Mouse (Mus musculus) heart, postnatal 0 days (tissue): ENCODE results near the gene Ern1. TPM values are rescaled to one million over a fixed set of nuclear protein-coding genes. Genes with fewer than 3 reads are reported as not detected.

Experiments used
- ATAC-seq: fragments of 200-750 bp; cut with Nextera tagmentation; 2 replicates; pipeline ENCODE4 v1.8.0; 2017; ENCODE audit warnings: low read depth, moderate number of reproducible peaks, moderate library complexity; ENCODE audit not compliant: insufficient read depth
- DNase-seq: peaks from one replicate; pipeline ENCODE4 v3.0.0-alpha.2; 2016; ENCODE audit warnings: low spot score
- H3K27ac ChIP-seq: fragments of 300-500 bp; sonication (generic); 2 replicates; pipeline ENCODE4 v1.5.1; 2014; ENCODE audit warnings: low read depth, mild to moderate bottlenecking
- H3K27me3 ChIP-seq: fragments of 300-500 bp; sonication (generic); 2 replicates; pipeline ENCODE4 v1.6.1; 2014; ENCODE audit warnings: low read length, mixed read lengths; ENCODE audit not compliant: control insufficient read depth, insufficient read depth
- H3K36me3 ChIP-seq: fragments of 300-500 bp; sonication (generic); replicated peaks from 2 replicates; pipeline ENCODE4 v1.6.1; 2014; ENCODE audit warnings: low read length, mixed read lengths; ENCODE audit not compliant: control insufficient read depth, insufficient read depth
- H3K4me1 ChIP-seq: fragments of 300-500 bp; sonication (generic); 2 replicates; pipeline ENCODE4 v1.6.1; 2014; ENCODE audit warnings: antibody characterized with exemption; ENCODE audit not compliant: control insufficient read depth, insufficient read depth
- H3K4me2 ChIP-seq: fragments of 300-500 bp; sonication (generic); 2 replicates; pipeline ENCODE4 v1.6.1; 2014; ENCODE audit warnings: low read depth, mild to moderate bottlenecking, low read length, moderate library complexity
- H3K4me3 ChIP-seq: fragments of 300-500 bp; sonication (generic); 2 replicates; pipeline ENCODE4 v1.5.1; 2014; ENCODE audit warnings: low read depth, low read length
- H3K9ac ChIP-seq: fragments of 300-500 bp; sonication (generic); replicated peaks from 2 replicates; pipeline ENCODE4 v1.6.1; 2014; ENCODE audit warnings: low read depth, low read length, mixed read lengths
- H3K9me3 ChIP-seq: fragments of 300-500 bp; sonication (generic); replicated peaks from 2 replicates; pipeline ENCODE4 v1.6.1; 2016; ENCODE audit warnings: low read length; ENCODE audit not compliant: control insufficient read depth
- CTCF ChIP-seq: IDR thresholded peaks from 2 replicates; pipeline ENCODE4 v1.5.1; 2016; ENCODE audit warnings: antibody characterized with exemption, control low read depth, low read depth
- EP300 ChIP-seq: IDR thresholded peaks from 2 replicates; pipeline ENCODE4 v1.6.1; 2016; ENCODE audit warnings: antibody characterized with exemption, low read depth
- WGBS: fragments of 180-500 bp; shearing (Covaris S2); extraction: QIAGEN DNeasy Blood & Tissue Kit; methylation state at CpG from one replicate; pipeline ENCODE4 v1.1.7; 2014; 5-methylcytosine and 5-hydroxymethylcytosine counted together
- polyA plus RNA-seq: library from polyadenylated mRNA; unstranded; fragments of >200 nt; fragmentation: Nextera tagmentation; extraction: Ambion mirVana; gene quantifications from 2 replicates; pipeline ENCODE4 v1.2.1, GENCODE M21; 2015
- total RNA-seq: library from RNA; depleted of rRNA; stranded (reverse); fragments of >200 nt; gene quantifications from 2 replicates; pipeline ENCODE4 v1.2.3, GENCODE M21; 2014; ENCODE audit warnings: low replicate concordance

Ern1 gene
- total and polyA plus RNA-seq, 2 experiments from 2014 or later = 2.6 to 5.0 TPM

- H3K4me2 ChIP-seq = peak within 1 kb of the TSS; percentile 48
- H3K36me3 ChIP-seq = no peaks in the 10 kb centered on the region
- DNase-seq (no peak), ATAC-seq (0 out of 2 replicates have a peak, but pooled peaks have one; percentile 18)
- H3K9me3 ChIP-seq = no peaks in the 10 kb centered on the region
- TF ChIP-seq CTCF (no peak), EP300 (no peak)
- H3K4me3 ChIP-seq = no peak within 1 kb of the TSS
- peak within 1 kb of the TSS; percentile 41; the same call in 1 of the 2 replicates for H3K9ac ChIP-seq
- WGBS = 45% methylated on average over 10 of the region's 10 CpGs
- H3K27ac ChIP-seq = peak within 1 kb of the TSS; percentile 49; the same call in 1 of the 2 replicates
- H3K27me3 ChIP-seq = no peaks in the 10 kb centered on the region
- H3K4me1 ChIP-seq = peaks cover 17% of the 10 kb centered on the region; the same call in 1 of the 2 replicates
These were observed 122.3 kb downstream of the Ern1 start, which contains the start of gene Prr29 for GRCm38 (mm10) chr11:106365366-106365765. Prr29 (plus strand) TSS chr11:106365472.

- no peaks in the 10 kb centered on the region for H3K9me3 ChIP-seq
- DNase-seq (no peak), ATAC-seq (peak; percentile 76)
- no peaks in the 10 kb centered on the region for H3K36me3 ChIP-seq
- peak overlapping the region; percentile 49; the same call in 1 of the 2 replicates for H3K27ac ChIP-seq
- TF ChIP-seq CTCF = no peak
- no peak for TF ChIP-seq EP300
- peak overlapping the region; percentile 48 for H3K4me2 ChIP-seq
- peaks cover 17% of the 10 kb centered on the region; the same call in 1 of the 2 replicates for H3K4me1 ChIP-seq
- peak overlapping the region; percentile 41; the same call in 1 of the 2 replicates for H3K9ac ChIP-seq
- WGBS = 15% methylated on average over 11 of the region's 11 CpGs
- no peak overlapping the region for H3K4me3 ChIP-seq
- no peaks in the 10 kb centered on the region for H3K27me3 ChIP-seq
These were observed 122.9 kb downstream of the Ern1 start for GRCm38 (mm10) chr11:106364712-106365111.

- H3K27me3 ChIP-seq = no peaks in the 10 kb centered on the region
- no peak for ATAC-seq
- no peak overlapping the region for H3K4me3 ChIP-seq
- H3K27ac ChIP-seq = no peak overlapping the region
- no peak overlapping the region for H3K9ac ChIP-seq
- 24% methylated on average over 5 of the region's 5 CpGs for WGBS
- no peak for DNase-seq
- no peak overlapping the region for H3K4me2 ChIP-seq
- peak; percentile 34 for TF ChIP-seq CTCF
- no peak for TF ChIP-seq EP300
- H3K9me3 ChIP-seq = no peaks in the 10 kb centered on the region
- H3K36me3 ChIP-seq = no peaks in the 10 kb centered on the region
- H3K4me1 ChIP-seq = peaks cover 15% of the 10 kb centered on the region
These were observed 128.3 kb downstream of the Ern1 start for GRCm38 (mm10) chr11:106359350-106359749.

- Histone ChIP-seq H3K4me3 (no peak overlapping the region), H3K9ac (no peak overlapping the region), H3K27me3 (no peaks in the 10 kb centered on the region), H3K4me1 (peaks cover 10% of the 10 kb centered on the region), H3K4me2 (no peak overlapping the region), H3K9me3 (no peaks in the 10 kb centered on the region), H3K36me3 (no peaks in the 10 kb centered on the region), H3K27ac (no peak overlapping the region)
- ATAC-seq = peak; percentile 51; the same call in 1 of the 2 replicates
- WGBS = 41% methylated on average over 19 of the region's 19 CpGs
- DNase-seq = no peak
- TF ChIP-seq CTCF (no peak), EP300 (no peak)
These were observed 132.1 kb downstream of the Ern1 start for GRCm38 (mm10) chr11:106355382-106356128.

- Histone ChIP-seq H3K4me3 (no peak overlapping the region), H3K27ac (no peak overlapping the region), H3K27me3 (no peaks in the 10 kb centered on the region), H3K9me3 (no peaks in the 10 kb centered on the region), H3K4me2 (no peak overlapping the region), H3K4me1 (peaks cover 10% of the 10 kb centered on the region), H3K36me3 (no peaks in the 10 kb centered on the region), H3K9ac (no peak overlapping the region)
- WGBS = 44% methylated on average over 1 of the region's 1 CpGs
- TF ChIP-seq CTCF (no peak), EP300 (no peak)
- ATAC-seq = no peak
- DNase-seq = no peak
These were observed 133.5 kb downstream of the Ern1 start for GRCm38 (mm10) chr11:106354181-106354580.
